Mouse (Mus musculus) limb, embryonic 15.5 days (tissue): ENCODE measurements around the gene Trpv3. TPM values are rescaled to one million over a fixed set of nuclear protein-coding genes. Genes with fewer than 3 reads are reported as not detected.

ENCODE experiments used
- polyA plus RNA-seq: library from polyadenylated mRNA; unstranded; fragments of >200 nt; fragmentation: Nextera tagmentation; extraction: Ambion mirVana; gene quantifications from 2 replicates; pipeline ENCODE4 v1.2.1, GENCODE M21; 2015

The Trpv3 gene
- polyA plus RNA-seq, 1 experiment from 2014 or later = 0.88 TPM

Other genes starting within 250 kb of the Trpv3 start
- gene Camkk1, start 248.4 kb upstream of the Trpv3 start, polyA plus RNA-seq = 12.0 and 13.2 TPM in 2 replicates
- gene Ncbp3, start 219.6 kb upstream of the Trpv3 start, polyA plus RNA-seq = 10.5 and 11.3 TPM in 2 replicates
- 0.20 and 0.24 TPM in 2 replicates for gene Itgae, start 176.8 kb upstream of the Trpv3 start, polyA plus RNA-seq
- 10.8 and 11.0 TPM in 2 replicates for gene Haspin, start 129.1 kb upstream of the Trpv3 start, polyA plus RNA-seq
- gene P2rx5, start 107.0 kb upstream of the Trpv3 start, polyA plus RNA-seq = 1.2 and 2.0 TPM in 2 replicates
- 91.9 and 95.4 TPM in 2 replicates for gene Emc6, start 90.4 kb upstream of the Trpv3 start, polyA plus RNA-seq
- gene Tax1bp3, start 90.3 kb upstream of the Trpv3 start, polyA plus RNA-seq = 217 and 224 TPM in 2 replicates
- 22.0 and 24.6 TPM in 2 replicates for gene Ctns, start 68.3 kb upstream of the Trpv3 start, polyA plus RNA-seq
- 2.8 and 3.0 TPM in 2 replicates for gene Shpk, start 67.9 kb upstream of the Trpv3 start, polyA plus RNA-seq
- 0.09 and 0.13 TPM in 2 replicates for gene Trpv1, start 33.1 kb upstream of the Trpv3 start, polyA plus RNA-seq
- gene Aspa, start 62.2 kb downstream of the Trpv3 start, polyA plus RNA-seq = 0.74 and 2.0 TPM in 2 replicates
- not detected in 2 replicates for gene Gm49340, start 62.4 kb downstream of the Trpv3 start, polyA plus RNA-seq
- not detected in 2 replicates for gene Spata22, start 62.4 kb downstream of the Trpv3 start, polyA plus RNA-seq
- gene Olfr20, start 83.4 kb downstream of the Trpv3 start, polyA plus RNA-seq = not detected in 2 replicates
- not detected in 2 replicates for gene Olfr376, start 103.9 kb downstream of the Trpv3 start, polyA plus RNA-seq
- gene Olfr1, start 132.2 kb downstream of the Trpv3 start, polyA plus RNA-seq = not detected in 2 replicates
- not detected in 2 replicates for gene Olfr378, start 161.1 kb downstream of the Trpv3 start, polyA plus RNA-seq
- gene Olfr380, start 190.1 kb downstream of the Trpv3 start, polyA plus RNA-seq = not detected in 2 replicates
- gene Olfr381, start 224.2 kb downstream of the Trpv3 start, polyA plus RNA-seq = not detected in 2 replicates
- not detected in 2 replicates for gene Olfr382, start 249.8 kb downstream of the Trpv3 start, polyA plus RNA-seq